Mouse (Mus musculus) small intestine, adult 2 months (tissue): ENCODE results near the gene Sema4b. TPM values are rescaled to one million over a fixed set of nuclear protein-coding genes. Genes with fewer than 3 reads are reported as not detected.

ENCODE experiments used
- H3K27ac ChIP-seq: fragments of 200-500 bp; 2 replicates; pipeline ENCODE4 v1.5.1; 2012; ENCODE audit warnings: low read depth, low read length, control low read depth, inconsistent platforms; ENCODE audit not compliant: insufficient read depth
- H3K27me3 ChIP-seq: fragments of 200-500 bp; 2 replicates; pipeline ENCODE4 v1.6.1; 2012; ENCODE audit warnings: mild to moderate bottlenecking, moderate library complexity, low read length, inconsistent platforms; ENCODE audit not compliant: control insufficient read depth, insufficient read depth
- H3K36me3 ChIP-seq: fragments of 200-500 bp; 2 replicates; pipeline ENCODE4 v1.6.1; 2012; ENCODE audit warnings: mild to moderate bottlenecking, low read length, control low read depth, inconsistent platforms; ENCODE audit not compliant: control insufficient read depth, insufficient read depth
- H3K4me1 ChIP-seq: fragments of 200-500 bp; 2 replicates; pipeline ENCODE4 v1.6.1; 2012; ENCODE audit warnings: low read length, inconsistent platforms, mixed read lengths; ENCODE audit not compliant: control insufficient read depth, insufficient read depth, insufficient read length
- H3K4me3 ChIP-seq: fragments of 200-500 bp; 2 replicates; pipeline ENCODE4 v1.5.1; 2012; ENCODE audit warnings: low read depth, mild to moderate bottlenecking, control low read depth, inconsistent platforms, low read length, moderate library complexity
- CTCF ChIP-seq: fragments of 200-500 bp; IDR thresholded peaks from 2 replicates; pipeline ENCODE4 v1.5.1; 2012; ENCODE audit warnings: low read depth, mild to moderate bottlenecking, control low read depth, inconsistent platforms, low read length, moderate library complexity, mixed read lengths; ENCODE audit not compliant: insufficient replicate concordance, insufficient read length; ENCODE audit errors: extremely low read depth
- POLR2A ChIP-seq: fragments of 200-500 bp; IDR thresholded peaks from 2 replicates; pipeline ENCODE4 v1.6.1; 2012; ENCODE audit warnings: low read depth, mild to moderate bottlenecking, control low read depth, inconsistent platforms, low read length, moderate library complexity
- WGBS: fragments of 180-500 bp; shearing (Covaris S2); methylation state at CpG from one replicate; pipeline ENCODE4 v1.1.7; 2018; 5-methylcytosine and 5-hydroxymethylcytosine counted together
- polyA plus RNA-seq: library from polyadenylated mRNA; depleted of rRNA; stranded (reverse); fragments of >200 nt; gene quantifications from 2 replicates; pipeline ENCODE4 v1.2.3, GENCODE M21; 2012

The Sema4b gene
- polyA plus RNA-seq, 1 experiment: 84.4 TPM

GRCm38 (mm10) chr7:80149356-80149755 lies 37.3 kb upstream of the Sema4b start:
- no peaks in the 10 kb centered on the region for H3K36me3 ChIP-seq
- H3K27me3 ChIP-seq: no peaks in the 10 kb centered on the region
- no peak overlapping the region for H3K27ac ChIP-seq
- 75% methylated on average over 9 of the region's 9 CpGs for WGBS
- TF ChIP-seq POLR2A: no peak
- no peak for TF ChIP-seq CTCF
- H3K4me1 ChIP-seq: peaks cover 3% of the 10 kb centered on the region; the same call in 1 of the 2 replicates
- H3K4me3 ChIP-seq: no peak overlapping the region

- Histone ChIP-seq H3K27ac (no peak overlapping the region), H3K36me3 (no peaks in the 10 kb centered on the region), H3K4me1 (0 out of 2 replicates have a peak, but pooled peaks cover 3% of the 10 kb centered on the region), H3K27me3 (no peaks in the 10 kb centered on the region), H3K4me3 (no peak overlapping the region)
- TF ChIP-seq CTCF: peak; percentile 53; the same call in 1 of the 2 replicates
- no peak for TF ChIP-seq POLR2A
- 73% methylated on average over 6 of the region's 6 CpGs for WGBS
These were observed 34.5 kb upstream of the Sema4b start for GRCm38 (mm10) chr7:80152152-80152551.

GRCm38 (mm10) chr7:80152756-80153155 lies 33.9 kb upstream of the Sema4b start:
- no peak for TF ChIP-seq POLR2A
- TF ChIP-seq CTCF: no peak
- Histone ChIP-seq H3K27me3 (no peaks in the 10 kb centered on the region), H3K27ac (no peak overlapping the region), H3K36me3 (no peaks in the 10 kb centered on the region), H3K4me3 (no peak overlapping the region), H3K4me1 (peaks cover 3% of the 10 kb centered on the region; the same call in 1 of the 2 replicates)
- 95% methylated on average over 8 of the region's 8 CpGs for WGBS

- WGBS: 83% methylated on average over 3 of the region's 3 CpGs
- H3K27me3 ChIP-seq: no peaks in the 10 kb centered on the region
- TF ChIP-seq CTCF (no peak), POLR2A (no peak)
- H3K4me3 ChIP-seq: no peak overlapping the region
- no peak overlapping the region for H3K27ac ChIP-seq
- H3K4me1 ChIP-seq: peaks cover 13% of the 10 kb centered on the region
- no peaks in the 10 kb centered on the region for H3K36me3 ChIP-seq
These were observed 32.0 kb upstream of the Sema4b start for GRCm38 (mm10) chr7:80154689-80155088.

GRCm38 (mm10) chr7:80156711-80157227 lies 29.9 kb upstream of the Sema4b start:
- H3K36me3 ChIP-seq: no peaks in the 10 kb centered on the region
- H3K4me1 ChIP-seq: peaks cover 29% of the 10 kb centered on the region
- TF ChIP-seq CTCF (peak; percentile 84; the same call in 1 of the 2 replicates), POLR2A (no peak)
- no peak overlapping the region for H3K4me3 ChIP-seq
- peak overlapping the region; percentile 31 for H3K27ac ChIP-seq
- no peaks in the 10 kb centered on the region for H3K27me3 ChIP-seq
- WGBS: 23% methylated on average over 13 of the region's 13 CpGs

GRCm38 (mm10) chr7:80158496-80159268 lies 28.0 kb upstream of the Sema4b start:
- Histone ChIP-seq H3K4me1 (peaks cover 29% of the 10 kb centered on the region), H3K27me3 (no peaks in the 10 kb centered on the region), H3K4me3 (no peak overlapping the region), H3K27ac (peak overlapping the region; percentile 84), H3K36me3 (no peaks in the 10 kb centered on the region)
- 79% methylated on average over 8 of the region's 8 CpGs for WGBS
- no peak for TF ChIP-seq POLR2A
- TF ChIP-seq CTCF: no peak

- H3K27me3 ChIP-seq: no peaks in the 10 kb centered on the region
- H3K4me3 ChIP-seq: no peak overlapping the region
- no peaks in the 10 kb centered on the region for H3K36me3 ChIP-seq
- 11% methylated on average over 7 of the region's 7 CpGs for WGBS
- peak overlapping the region; percentile 94 for H3K27ac ChIP-seq
- TF ChIP-seq CTCF (no peak), POLR2A (no peak)
- peaks cover 37% of the 10 kb centered on the region for H3K4me1 ChIP-seq
These were observed 26.2 kb upstream of the Sema4b start for GRCm38 (mm10) chr7:80160293-80160944.
